Mouse (Mus musculus) embryonic facial prominence, embryonic 12.5 days (tissue): Measurements from ENCODE around the gene Hist3h2a. TPM values are rescaled to one million over a fixed set of nuclear protein-coding genes. Genes with fewer than 3 reads are reported as not detected.
A peak's percentile ranks its signal among the peaks of the same experiment; 100 is the strongest.

Experiments
- ATAC-seq: fragments of 200-750 bp; cut with Nextera tagmentation; 2 replicates; pipeline ENCODE4 v1.8.0; 2017; ENCODE audit not compliant: insufficient number of reproducible peaks, insufficient read depth, low FRiP score, low TSS enrichment
- H3K27ac ChIP-seq: fragments of 300-500 bp; sonication (generic); 2 replicates; pipeline ENCODE4 v1.5.1; 2016; ENCODE audit warnings: mild to moderate bottlenecking
- H3K27me3 ChIP-seq: fragments of 300-500 bp; sonication (generic); 2 replicates; pipeline ENCODE4 v1.6.1; 2016; ENCODE audit warnings: mild to moderate bottlenecking, moderate library complexity
- H3K36me3 ChIP-seq: fragments of 300-500 bp; sonication (generic); 2 replicates; pipeline ENCODE4 v1.6.1; 2016; ENCODE audit warnings: mild to moderate bottlenecking
- H3K4me1 ChIP-seq: fragments of 300-500 bp; sonication (generic); 2 replicates; pipeline ENCODE4 v1.6.1; 2016
- H3K4me2 ChIP-seq: fragments of 300-500 bp; sonication (generic); replicated peaks from 2 replicates; pipeline ENCODE4 v1.6.1; 2016; ENCODE audit warnings: mild to moderate bottlenecking, moderate library complexity
- H3K4me3 ChIP-seq: fragments of 300-500 bp; sonication (generic); 2 replicates; pipeline ENCODE4 v1.5.1; 2016; ENCODE audit warnings: mild to moderate bottlenecking
- H3K9ac ChIP-seq: fragments of 300-500 bp; sonication (generic); 2 replicates; pipeline ENCODE4 v1.6.1; 2016; ENCODE audit warnings: mild to moderate bottlenecking, moderate library complexity
- H3K9me3 ChIP-seq: fragments of 300-500 bp; sonication (generic); 2 replicates; pipeline ENCODE4 v1.6.1; 2016; ENCODE audit warnings: mild to moderate bottlenecking, moderate library complexity
- WGBS: fragments of 180-500 bp; shearing (Covaris S2); methylation state at CpG from one replicate; pipeline ENCODE4 v1.1.7; 2016; 5-methylcytosine and 5-hydroxymethylcytosine counted together
- polyA plus RNA-seq: library from polyadenylated mRNA; unstranded; fragments of >200 nt; fragmentation: Nextera tagmentation; extraction: Ambion mirVana; gene quantifications from 2 replicates; pipeline ENCODE4 v1.2.1, GENCODE M21; 2016

Gene Hist3h2a
- polyA plus RNA-seq, 1 experiment from 2014 or later = 36.3 TPM

DNA sequence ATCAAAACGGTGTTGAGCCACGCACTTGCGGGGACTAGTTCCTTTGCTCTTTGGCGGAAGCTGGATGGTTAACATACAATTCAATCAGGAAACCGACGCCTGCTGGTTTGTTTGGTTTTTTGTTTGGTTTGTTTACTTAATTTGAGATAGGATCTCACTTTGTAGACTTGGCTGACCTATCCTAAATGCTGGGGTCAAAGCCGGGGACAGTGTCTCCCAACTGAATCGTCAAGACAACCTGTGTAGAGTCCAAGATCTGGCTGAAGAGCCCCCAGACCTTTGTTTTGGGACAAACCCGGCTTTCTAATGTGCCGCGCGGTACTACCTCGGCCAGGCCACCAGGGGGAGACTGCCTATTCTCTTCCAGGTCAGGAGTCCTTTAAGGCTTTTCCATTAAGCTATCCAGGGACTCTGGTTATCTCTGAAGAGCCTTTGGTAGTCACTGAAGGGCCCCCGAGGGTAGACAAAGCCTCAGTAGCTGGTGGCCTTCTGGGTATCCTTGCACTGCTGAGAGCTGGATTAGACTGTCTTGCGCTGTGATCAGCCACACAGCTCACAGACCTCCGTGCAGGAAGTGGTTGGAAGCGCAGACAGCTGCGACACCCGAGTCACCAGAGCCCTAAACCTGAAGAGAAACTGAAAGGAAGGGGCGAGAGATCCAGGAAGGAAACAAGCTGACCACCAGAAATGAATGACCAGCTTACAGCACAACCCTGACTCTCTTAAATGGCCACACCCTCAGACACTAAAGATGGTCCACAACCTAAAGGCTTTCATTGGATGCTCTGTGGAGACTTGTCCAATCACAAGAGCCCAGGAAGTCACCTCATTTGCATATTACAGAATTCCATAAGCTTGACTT lies 26.5 kb upstream of the Hist3h2a start:
- H3K9ac ChIP-seq = no peak overlapping the region
- H3K4me3 ChIP-seq = no peak overlapping the region

GRCm38 (mm10) chr11:58929055-58929454 lies 25.4 kb upstream of the Hist3h2a start:
- no peak overlapping the region for H3K27ac ChIP-seq
- H3K4me3 ChIP-seq = no peak overlapping the region
- WGBS = 86% methylated on average over 4 of the region's 4 CpGs
- H3K9me3 ChIP-seq = no peaks in the 10 kb centered on the region
- no peak overlapping the region for H3K4me2 ChIP-seq
- 0 out of 2 replicates have a peak, but pooled peaks cover 5% of the 10 kb centered on the region for H3K4me1 ChIP-seq
- no peak for ATAC-seq
- H3K27me3 ChIP-seq = no peaks in the 10 kb centered on the region
- peaks cover 33% of the 10 kb centered on the region for H3K36me3 ChIP-seq
- H3K9ac ChIP-seq = no peak overlapping the region

More for the DNA sequence above, 26.5 kb upstream of the Hist3h2a start:
- H3K27me3 ChIP-seq = no peaks in the 10 kb centered on the region
- H3K9me3 ChIP-seq = no peaks in the 10 kb centered on the region
- 0 out of 2 replicates have a peak overlapping the region, but pooled peaks have one; percentile 17 for H3K27ac ChIP-seq
- ATAC-seq = no peak
- H3K4me2 ChIP-seq = peak overlapping the region; percentile 30
- peaks cover 22% of the 10 kb centered on the region for H3K36me3 ChIP-seq
- H3K4me1 ChIP-seq = 0 out of 2 replicates have a peak, but pooled peaks cover 5% of the 10 kb centered on the region
- 33% methylated on average over 20 of the region's 20 CpGs for WGBS

- H3K27me3 ChIP-seq = no peaks in the 10 kb centered on the region
- no peak overlapping the region for H3K27ac ChIP-seq
- H3K36me3 ChIP-seq = peaks cover 39% of the 10 kb centered on the region
- H3K4me1 ChIP-seq = 0 out of 2 replicates have a peak, but pooled peaks cover 5% of the 10 kb centered on the region
- H3K9me3 ChIP-seq = no peaks in the 10 kb centered on the region
- 55% methylated on average over 3 of the region's 3 CpGs for whole genome bisulfite sequencing
- H3K4me3 ChIP-seq = no peak overlapping the region
- no peak overlapping the region for H3K4me2 ChIP-seq
- ATAC-seq = no peak
- no peak overlapping the region for H3K9ac ChIP-seq
These were observed 24.8 kb upstream of the Hist3h2a start for GRCm38 (mm10) chr11:58929641-58930040.

- no peak overlapping the region for H3K4me2 ChIP-seq
These were observed 24.2 kb upstream of the Hist3h2a start for GRCm38 (mm10) chr11:58930254-58930653.

DNA sequence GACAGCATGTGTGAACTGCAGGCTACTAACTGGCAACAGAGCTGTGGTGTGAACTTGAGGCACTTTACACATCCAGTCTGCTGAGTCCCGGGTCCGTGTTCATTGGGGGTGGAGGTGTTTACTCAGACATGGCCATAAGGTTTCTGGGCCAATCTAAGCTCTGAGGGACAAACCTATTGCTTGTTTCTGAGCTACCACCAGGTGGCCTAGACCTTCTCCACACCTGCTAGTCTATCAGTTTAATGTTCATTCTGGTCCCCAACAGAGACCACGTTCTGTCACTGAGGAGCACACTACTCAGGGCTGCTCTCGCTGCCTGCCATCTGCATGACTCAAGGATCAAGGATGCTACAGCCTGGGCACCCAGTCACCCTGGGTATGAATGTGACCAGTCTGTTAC lies 22.9 kb upstream of the Hist3h2a start:
- Histone ChIP-seq H3K27me3 (no peaks in the 10 kb centered on the region), H3K9me3 (no peaks in the 10 kb centered on the region), H3K4me1 (peaks cover 6% of the 10 kb centered on the region; the same call in 1 of the 2 replicates), H3K4me2 (no peak overlapping the region), H3K9ac (no peak overlapping the region), H3K4me3 (no peak overlapping the region), H3K27ac (no peak overlapping the region), H3K36me3 (peaks cover 54% of the 10 kb centered on the region)
- WGBS = 87% methylated on average over 4 of the region's 4 CpGs
- ATAC-seq = no peak

More at GRCm38 (mm10) chr11:58930254-58930653, 24.2 kb upstream of the Hist3h2a start:
- H3K36me3 ChIP-seq = peaks cover 42% of the 10 kb centered on the region
- no peak overlapping the region for H3K9ac ChIP-seq
- no peaks in the 10 kb centered on the region for H3K9me3 ChIP-seq
- 89% methylated on average over 3 of the region's 3 CpGs for WGBS
- H3K4me1 ChIP-seq = 0 out of 2 replicates have a peak, but pooled peaks cover 5% of the 10 kb centered on the region
- H3K27me3 ChIP-seq = no peaks in the 10 kb centered on the region
- no peak overlapping the region for H3K27ac ChIP-seq
- no peak for ATAC-seq
- H3K4me3 ChIP-seq = no peak overlapping the region

- Histone ChIP-seq H3K9me3 (no peaks in the 10 kb centered on the region), H3K27ac (peak overlapping the region; percentile 90), H3K27me3 (no peaks in the 10 kb centered on the region), H3K36me3 (peaks cover 36% of the 10 kb centered on the region), H3K4me1 (peaks cover 13% of the 10 kb centered on the region), H3K4me2 (peak overlapping the region; percentile 92), H3K9ac (peak overlapping the region; percentile 99), H3K4me3 (peak overlapping the region; percentile 95)
- 2% methylated on average over 13 of the region's 13 CpGs for WGBS
- ATAC-seq = no peak
These were observed 16.6 kb upstream of the Hist3h2a start for GRCm38 (mm10) chr11:58937909-58938308.

GRCm38 (mm10) chr11:58938322-58939087 lies 16.0 kb upstream of the Hist3h2a start, which contains the start of gene Rnf187:
TSS of gene Rnf187 (minus strand) at chr11:58938916.
- Histone ChIP-seq H3K4me3 (peak within 1 kb of the TSS; percentile 95), H3K4me1 (peaks cover 13% of the 10 kb centered on the region), H3K9me3 (no peaks in the 10 kb centered on the region), H3K36me3 (peaks cover 30% of the 10 kb centered on the region), H3K4me2 (peak within 1 kb of the TSS; percentile 92), H3K27ac (peak within 1 kb of the TSS; percentile 90), H3K27me3 (no peaks in the 10 kb centered on the region), H3K9ac (peak within 1 kb of the TSS; percentile 99)
- under 1% methylated on average over 86 of the region's 95 CpGs for WGBS
- ATAC-seq = peak; percentile 97

DNA sequence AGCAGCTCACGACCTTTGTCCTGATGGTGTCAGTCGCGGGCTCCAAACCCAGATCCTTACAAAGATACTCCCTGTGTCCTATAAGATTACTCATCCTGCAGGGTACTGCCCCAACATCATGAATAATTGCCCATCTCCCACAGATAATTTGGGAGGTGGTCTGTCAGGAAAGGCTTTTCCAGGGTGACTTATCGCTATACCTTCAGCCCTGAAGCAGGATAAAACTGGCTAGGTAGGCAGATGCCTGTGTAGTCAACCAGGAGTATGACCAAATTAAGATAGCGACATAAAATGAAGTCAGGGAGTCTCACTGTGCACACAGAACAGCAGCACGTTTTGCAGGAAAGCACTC lies 15.4 kb upstream of the Hist3h2a start:
- peaks cover 25% of the 10 kb centered on the region for H3K36me3 ChIP-seq
- H3K4me1 ChIP-seq = peaks cover 13% of the 10 kb centered on the region
- H3K27me3 ChIP-seq = no peaks in the 10 kb centered on the region
- no peaks in the 10 kb centered on the region for H3K9me3 ChIP-seq
- H3K4me3 ChIP-seq = peak overlapping the region; percentile 95
- ATAC-seq = no peak
- WGBS = 22% methylated on average over 6 of the region's 6 CpGs
- peak overlapping the region; percentile 99; the same call in 1 of the 2 replicates for H3K9ac ChIP-seq
- H3K27ac ChIP-seq = peak overlapping the region; percentile 90
- H3K4me2 ChIP-seq = peak overlapping the region; percentile 92

DNA sequence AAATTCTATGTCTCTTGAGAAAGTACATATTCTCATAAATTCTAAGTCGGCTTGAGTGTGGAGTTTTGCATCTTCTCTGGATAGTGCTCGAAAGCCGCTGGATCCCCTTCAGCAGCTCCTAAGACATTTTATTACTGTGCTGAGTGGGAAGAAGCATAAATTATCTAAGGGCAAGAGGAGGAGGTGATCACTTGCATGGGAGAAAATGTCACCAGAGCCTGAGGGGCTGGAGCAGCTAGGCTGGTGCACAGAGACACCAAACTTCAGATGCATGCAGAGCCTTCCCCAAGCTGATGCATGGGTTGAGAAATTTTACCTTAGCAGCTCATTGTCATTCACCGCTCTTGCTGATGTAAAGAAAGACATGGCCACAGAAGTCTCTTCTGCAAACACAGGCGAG lies 10.3 kb upstream of the Hist3h2a start:
- Histone ChIP-seq H3K36me3 (no peaks in the 10 kb centered on the region), H3K4me2 (no peak overlapping the region), H3K4me1 (peaks cover 4% of the 10 kb centered on the region; the same call in 1 of the 2 replicates), H3K9me3 (no peaks in the 10 kb centered on the region), H3K4me3 (no peak overlapping the region), H3K27ac (no peak overlapping the region), H3K27me3 (no peaks in the 10 kb centered on the region), H3K9ac (no peak overlapping the region)
- WGBS = 83% methylated on average over 5 of the region's 5 CpGs
- ATAC-seq = no peak

DNA sequence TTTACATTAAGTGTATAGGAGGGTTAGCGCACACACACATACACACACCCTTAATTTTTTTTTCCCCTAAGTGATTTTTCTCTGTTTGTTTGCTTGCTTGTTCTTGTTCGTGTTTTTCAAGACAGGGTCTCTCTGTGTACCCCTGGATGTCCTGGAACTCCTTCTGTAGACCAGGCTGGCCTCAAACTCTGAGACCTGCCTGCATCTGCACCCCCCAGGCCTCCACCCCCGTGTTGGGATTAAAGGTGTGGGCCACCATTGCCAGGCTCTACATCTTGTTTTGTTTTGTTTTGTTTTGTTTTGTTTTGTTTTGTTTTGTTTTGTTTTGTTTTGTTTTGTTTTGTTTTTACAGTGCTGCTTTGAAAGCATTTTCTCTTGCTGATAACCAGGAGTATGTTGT lies 7.2 kb upstream of the Hist3h2a start:
- no peak overlapping the region for H3K9ac ChIP-seq
- peaks cover 4% of the 10 kb centered on the region; the same call in 1 of the 2 replicates for H3K4me1 ChIP-seq
- no peaks in the 10 kb centered on the region for H3K9me3 ChIP-seq
- peak overlapping the region; percentile 56; the same call in 1 of the 2 replicates for H3K4me2 ChIP-seq
- H3K36me3 ChIP-seq = no peaks in the 10 kb centered on the region
- no peak overlapping the region for H3K27ac ChIP-seq
- H3K27me3 ChIP-seq = peaks cover 5% of the 10 kb centered on the region; the same call in 1 of the 2 replicates
- 78% methylated on average over 3 of the region's 3 CpGs for WGBS
- no peak overlapping the region for H3K4me3 ChIP-seq
- no peak for ATAC-seq

DNA sequence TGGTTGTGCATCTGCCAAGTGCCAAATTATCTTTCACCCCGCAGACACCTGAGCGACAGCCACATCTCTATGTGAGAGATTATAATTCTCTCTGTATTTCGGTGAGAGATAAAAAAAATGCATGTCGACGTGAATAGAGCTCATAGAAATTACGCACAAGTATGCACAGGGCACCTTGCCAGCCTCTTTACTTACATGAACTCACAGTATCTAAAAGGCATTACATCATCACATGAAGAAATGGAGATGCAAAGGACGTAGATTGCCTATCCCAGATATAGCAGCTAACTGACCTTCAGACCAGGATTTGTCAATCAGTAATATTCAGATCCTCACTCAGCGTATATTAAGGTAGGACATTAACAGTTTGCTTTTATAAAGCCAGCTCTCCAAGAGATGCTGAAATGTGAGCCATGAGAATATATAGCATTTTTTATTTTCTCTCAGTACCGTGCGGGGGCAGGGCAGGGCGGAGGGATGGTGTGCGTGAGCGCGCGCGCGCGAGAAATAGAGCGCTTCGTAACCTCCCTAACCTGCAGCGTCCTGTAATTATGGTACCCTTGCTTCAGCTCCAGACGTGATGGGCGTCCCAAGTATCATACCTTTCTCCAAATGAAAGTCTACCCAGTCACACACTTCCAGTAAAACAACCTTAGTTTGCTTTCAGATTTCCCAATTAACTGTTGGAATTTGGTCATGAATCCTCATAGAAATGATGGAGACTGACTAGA lies 6.5 kb upstream of the Hist3h2a start:
- peak overlapping the region; percentile 97 for H3K27ac ChIP-seq
- peaks cover 6% of the 10 kb centered on the region for H3K4me1 ChIP-seq
- H3K4me2 ChIP-seq = peak overlapping the region; percentile 56
- ATAC-seq = no peak
- H3K27me3 ChIP-seq = peaks cover 5% of the 10 kb centered on the region; the same call in 1 of the 2 replicates
- H3K9me3 ChIP-seq = no peaks in the 10 kb centered on the region
- peak overlapping the region; percentile 49 for H3K4me3 ChIP-seq
- H3K9ac ChIP-seq = peak overlapping the region; percentile 47
- 15% methylated on average over 23 of the region's 23 CpGs for WGBS
- no peaks in the 10 kb centered on the region for H3K36me3 ChIP-seq
